Mouse (Mus musculus): ENCODE data around the gene Elp5.
A peak's percentile ranks its signal among the peaks of the same experiment; 100 is the strongest.
"Not testable (repeated sequence)": the region's sequence is repeated elsewhere in the genome, so short reads cannot be mapped to it uniquely, and the experiment has no call there.

Elp5 gene

GRCm38 (mm10) chr11:69982225-69982624 lies at the start of gene Elp5:
Gene Elp5 (minus strand): TSS chr11:69982517.
- DNase-seq (ENCODE audit: low spot score), result no peak

DNA sequence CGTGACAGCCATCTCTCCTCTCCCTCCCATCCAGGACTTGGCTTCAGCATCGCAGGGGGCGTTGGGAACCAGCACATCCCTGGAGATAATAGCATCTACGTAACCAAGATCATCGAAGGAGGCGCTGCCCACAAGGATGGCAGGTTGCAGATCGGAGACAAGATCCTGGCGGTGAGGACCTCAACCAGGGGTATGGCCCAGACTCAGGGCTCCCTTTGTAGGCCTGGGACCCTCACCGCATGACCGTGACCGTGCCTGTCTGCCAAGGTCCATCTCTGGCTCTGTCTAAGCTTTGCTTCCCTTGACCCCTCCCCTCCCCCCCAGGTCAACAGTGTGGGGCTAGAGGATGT lies 49.0 kb upstream of the Elp5 start:
- no peak for DNase-seq (ENCODE audit: low spot score)

GRCm38 (mm10) chr11:70030651-70031320 lies 48.5 kb upstream of the Elp5 start:
- DNase-seq (ENCODE audit: low spot score), result no peak

DNA sequence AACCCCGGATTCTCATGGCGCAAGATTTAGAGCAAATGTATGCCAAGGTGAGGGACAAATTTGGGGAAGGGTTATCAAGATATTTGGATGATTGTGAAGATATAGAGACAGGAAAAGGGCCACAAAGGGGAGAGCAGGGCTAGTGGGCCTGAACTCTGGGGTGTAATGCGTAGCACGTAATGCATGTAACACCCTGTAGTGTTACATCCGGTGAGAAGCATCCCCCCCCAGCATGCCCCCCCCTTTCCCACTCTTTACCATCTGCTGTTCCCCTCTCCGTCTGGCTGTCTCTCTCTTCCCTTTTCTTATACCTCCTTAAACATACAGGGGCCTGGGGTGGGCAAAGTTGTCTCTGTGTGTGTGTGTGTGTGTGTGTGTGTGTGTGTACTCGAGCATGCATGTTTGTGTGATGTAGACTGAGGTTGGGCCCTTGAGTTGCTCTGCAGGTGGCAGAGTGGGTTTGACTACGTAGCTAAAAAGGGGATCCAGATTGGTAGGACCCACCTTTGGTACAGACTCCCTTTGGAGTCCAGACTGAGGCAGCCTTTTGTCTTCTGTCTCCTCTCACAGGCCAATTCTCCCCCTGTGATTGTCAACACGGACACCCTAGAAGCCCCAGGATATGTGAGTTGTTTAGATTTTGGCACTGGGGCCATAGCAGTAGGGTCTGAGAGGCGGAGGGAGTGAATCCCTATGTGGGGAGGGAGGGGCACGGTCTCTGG lies 47.7 kb upstream of the Elp5 start:
- DNase-seq (ENCODE audit: low spot score), result no peak

DNA sequence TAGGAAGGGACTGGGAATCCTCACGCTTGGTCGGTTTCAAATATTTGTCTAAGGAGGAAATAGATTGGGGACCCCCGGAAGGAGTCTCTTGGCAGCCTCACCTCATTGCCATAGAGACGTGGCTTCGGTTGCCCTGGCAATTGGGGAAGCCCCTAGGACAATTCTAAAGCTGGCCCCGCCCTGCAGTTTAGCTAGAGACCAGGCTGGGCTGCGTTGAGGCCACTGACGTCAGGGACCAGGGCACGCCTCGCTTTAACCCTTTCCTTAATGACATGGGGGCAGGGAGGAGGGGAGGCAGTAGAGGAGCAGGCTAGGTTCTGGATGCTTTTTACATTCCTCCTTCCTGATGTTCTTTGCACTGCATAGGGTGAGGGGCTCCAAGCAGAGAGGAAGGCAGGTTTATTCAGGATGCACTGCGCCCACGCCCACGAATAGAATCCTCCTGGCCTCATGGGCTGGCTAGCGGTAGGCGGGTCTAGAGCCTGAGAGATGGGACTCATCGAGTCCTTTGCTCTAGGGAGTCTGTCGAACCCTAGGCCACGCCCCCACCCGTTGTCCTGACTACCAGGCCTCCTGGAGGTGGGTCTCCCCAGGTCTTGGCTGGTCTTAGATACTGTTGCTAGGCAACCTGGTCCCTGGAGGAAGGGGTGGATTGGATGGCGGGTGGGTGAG lies 46.9 kb upstream of the Elp5 start:
- DNase-seq (ENCODE audit: low spot score), result peak; percentile 82

DNA sequence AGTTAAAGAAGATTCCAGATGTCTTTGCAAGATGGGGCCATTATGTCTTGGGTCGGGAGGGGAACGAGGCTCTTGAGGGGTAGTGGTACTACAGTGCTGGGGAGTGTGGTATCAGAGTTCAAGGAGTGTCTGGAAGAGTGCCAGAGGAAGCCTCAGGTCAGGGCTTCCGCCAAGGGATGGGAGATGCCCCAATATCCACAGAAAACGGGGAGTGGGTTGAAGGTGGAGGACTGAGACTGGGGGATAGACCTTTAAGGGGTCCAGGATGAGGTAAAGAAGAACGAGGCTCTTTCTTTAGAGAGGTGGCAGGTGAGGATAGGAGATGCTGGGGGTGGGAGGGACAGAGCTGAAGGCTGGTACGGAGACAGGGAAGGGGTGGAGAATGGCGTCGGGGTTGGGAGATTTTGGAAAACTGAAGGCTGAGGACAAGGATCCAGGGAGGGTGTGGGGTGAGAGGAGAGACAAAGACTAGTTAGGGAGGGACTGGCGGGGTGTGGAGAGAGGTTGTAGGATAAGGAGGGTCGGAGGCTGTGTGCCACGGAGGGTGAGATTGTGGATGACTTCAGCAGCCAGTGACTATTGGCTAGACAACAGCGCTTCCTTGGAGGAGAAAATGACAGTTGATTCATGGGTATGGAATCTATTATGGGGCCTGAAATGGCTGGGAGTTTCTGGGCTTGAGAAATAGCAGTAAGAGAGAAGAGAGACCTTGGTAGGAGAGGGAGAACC lies 46.2 kb upstream of the Elp5 start:
- no peak for DNase-seq (ENCODE audit: low spot score)

DNA sequence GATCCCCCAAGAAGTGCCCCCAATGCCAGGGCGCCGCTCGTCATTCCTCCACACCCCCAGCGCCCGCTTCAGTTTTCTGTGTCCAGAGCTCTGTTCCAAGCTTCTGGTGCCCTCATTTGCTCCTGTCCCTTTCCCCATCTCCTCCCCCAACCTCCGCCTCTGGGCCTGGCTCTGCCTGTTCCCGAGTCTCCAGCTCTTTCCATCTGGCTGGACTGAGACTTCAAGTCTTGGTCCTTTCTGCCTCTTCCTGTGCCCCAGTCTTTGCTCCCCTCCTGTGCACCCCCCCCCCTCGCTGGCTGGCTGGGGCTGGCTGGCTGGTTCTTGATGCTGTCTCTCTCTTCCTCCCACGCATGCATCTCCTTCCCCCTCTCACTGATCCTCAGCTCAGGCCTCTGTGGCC lies 45.1 kb upstream of the Elp5 start:
- DNase-seq (ENCODE audit: low spot score), result no peak

- DNase-seq (ENCODE audit: low spot score), result peak; percentile 60
These were observed 44.4 kb upstream of the Elp5 start for GRCm38 (mm10) chr11:70026689-70027088.

DNA sequence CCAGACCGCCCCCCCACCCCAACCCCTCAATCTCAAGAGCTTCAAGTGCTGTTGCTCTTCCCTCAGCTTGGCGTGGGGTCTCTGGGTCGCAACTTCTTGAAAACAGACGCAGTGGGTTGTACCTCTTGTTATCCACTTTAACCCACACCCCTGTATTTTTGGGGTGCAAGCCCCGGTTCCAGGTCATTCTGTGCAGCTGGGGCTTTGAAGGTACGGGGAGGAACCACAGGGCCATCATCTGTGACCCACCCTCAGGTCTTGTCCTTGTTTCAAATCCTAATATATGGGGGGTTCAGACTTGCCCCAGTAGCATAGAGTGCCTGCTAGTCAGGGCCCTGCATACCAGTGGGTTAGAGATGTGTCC lies 41.8 kb upstream of the Elp5 start:
- no peak for DNase-seq (ENCODE audit: low spot score)

DNA sequence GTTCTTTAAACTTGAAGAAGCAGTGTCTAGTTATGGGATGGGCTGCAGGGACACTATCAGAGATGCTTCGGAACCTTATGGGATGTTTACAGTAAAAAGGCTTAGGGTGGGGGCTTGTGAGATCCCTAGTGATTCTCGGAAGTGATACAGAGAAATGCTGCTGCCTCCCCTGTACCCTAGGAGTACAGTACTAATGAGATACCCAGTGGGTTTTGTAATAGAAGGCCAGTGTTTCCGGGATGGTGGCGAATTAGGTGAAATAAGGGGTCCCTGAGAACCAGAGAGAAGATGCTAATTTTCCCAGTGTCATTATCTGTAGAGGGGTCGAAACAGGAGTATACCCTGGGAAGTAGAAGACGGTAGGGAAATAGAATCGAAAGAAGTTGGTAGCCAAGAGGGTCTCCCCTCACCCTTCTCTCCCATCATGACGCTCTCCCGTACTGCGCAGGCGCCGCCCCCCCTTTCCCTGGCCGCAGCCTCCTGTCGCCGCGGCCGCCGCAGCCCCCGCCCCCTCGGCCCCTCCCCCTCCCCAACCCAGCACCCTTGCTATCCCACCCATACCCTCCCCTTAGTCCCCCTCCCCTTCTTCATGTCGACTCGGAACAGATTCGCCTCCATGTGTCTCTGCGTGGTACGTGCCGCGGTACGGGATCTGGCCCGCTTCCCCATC lies 41.3 kb upstream of the Elp5 start:
- no peak for DNase-seq (ENCODE audit: low spot score)

- DNase-seq (ENCODE audit: low spot score), result peak; percentile 98
These were observed 39.2 kb upstream of the Elp5 start for GRCm38 (mm10) chr11:70021264-70022132.

DNA sequence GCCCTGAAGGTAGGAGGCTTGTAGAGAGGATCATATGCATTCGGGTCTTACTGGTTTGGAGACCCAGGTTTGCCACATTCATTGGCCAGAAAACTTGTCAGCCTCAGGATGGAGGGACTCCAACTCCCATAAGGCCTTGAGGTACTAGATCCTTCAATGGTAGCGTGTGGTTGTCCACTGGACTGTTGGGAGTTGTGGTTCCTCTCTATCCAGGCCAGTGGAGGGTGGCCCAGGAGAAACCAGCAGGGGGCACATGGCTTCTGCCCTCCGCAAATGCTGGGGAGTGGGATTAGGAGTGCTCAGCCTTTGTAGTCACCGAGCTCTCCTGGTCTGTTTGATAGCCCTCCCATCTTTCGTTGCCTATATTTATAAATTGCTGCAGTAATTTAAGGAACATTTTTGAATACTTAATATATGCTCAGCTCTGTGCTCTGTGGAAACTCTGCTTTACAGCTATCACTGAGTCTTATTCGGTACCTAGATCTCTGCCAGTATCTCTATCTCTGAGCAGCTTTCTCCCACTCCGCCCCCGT lies 38.5 kb upstream of the Elp5 start:
- DNase-seq (ENCODE audit: low spot score), result peak; percentile 79

DNA sequence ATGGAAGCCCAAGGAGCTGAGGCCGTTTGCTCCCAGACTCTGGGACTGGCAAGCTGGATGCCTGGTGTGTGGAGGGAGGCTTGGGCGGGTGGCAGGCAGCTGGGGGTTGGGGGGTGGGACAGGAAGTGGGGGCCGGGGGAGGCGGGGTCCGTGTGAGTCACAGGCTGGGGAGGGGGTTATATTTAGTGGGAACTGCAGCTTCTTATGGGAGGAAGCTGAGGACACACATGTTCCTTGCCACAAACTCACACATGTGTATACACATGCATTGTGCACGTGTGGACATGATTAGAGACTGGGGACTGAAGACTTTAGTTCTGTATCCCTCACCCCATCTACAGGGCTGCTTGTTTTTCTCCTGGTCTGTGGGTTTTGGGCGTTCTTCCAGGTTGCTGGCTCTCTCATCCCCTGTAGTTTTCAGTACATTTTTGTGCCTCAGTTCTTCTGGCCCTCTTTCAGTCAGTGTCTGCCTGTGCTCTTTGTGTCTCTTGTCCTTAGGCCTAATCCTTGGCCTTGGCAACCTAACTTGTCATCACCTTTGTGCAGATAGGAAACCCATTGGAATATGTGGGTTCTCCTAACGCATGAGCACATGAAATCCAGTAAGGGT lies 37.8 kb upstream of the Elp5 start:
- DNase-seq (ENCODE audit: low spot score), result no peak

DNA sequence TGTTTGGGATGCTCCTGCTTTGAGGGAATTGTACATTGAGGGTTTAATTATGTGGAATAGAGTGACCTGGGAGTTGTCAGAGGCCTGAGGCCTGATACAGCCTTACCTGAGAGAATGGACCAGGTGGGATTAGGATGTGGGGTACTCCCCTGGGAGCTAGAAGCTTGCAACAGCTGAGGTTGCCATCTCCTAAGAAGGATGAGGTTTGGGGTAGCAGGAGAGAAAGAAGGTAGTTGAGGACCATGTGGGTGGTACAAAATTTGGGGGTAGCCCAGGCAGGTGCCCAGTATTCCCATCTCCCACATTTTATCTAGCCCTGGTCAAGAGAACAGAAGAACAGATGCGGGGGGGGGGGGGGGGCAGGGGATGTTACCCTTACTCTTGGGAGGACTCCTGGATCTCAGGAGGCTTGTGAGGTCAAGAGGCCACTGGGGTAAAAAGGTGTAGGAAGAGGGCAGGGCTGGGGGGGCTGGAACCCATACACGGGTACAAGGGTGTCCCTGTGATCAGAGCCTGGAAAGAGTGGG lies 37.2 kb upstream of the Elp5 start:
- no peak for DNase-seq (ENCODE audit: low spot score)

GRCm38 (mm10) chr11:70018131-70018990 lies 36.0 kb upstream of the Elp5 start:
- peak; percentile 55 for DNase-seq (ENCODE audit: low spot score)

- no peak for DNase-seq (ENCODE audit: low spot score)
These were observed 35.0 kb upstream of the Elp5 start for GRCm38 (mm10) chr11:70017199-70017767.

- no peak for DNase-seq (ENCODE audit: low spot score)
These were observed 34.4 kb upstream of the Elp5 start, which contains the start of gene Dlg4 for GRCm38 (mm10) chr11:70016669-70017068. Gene Dlg4 (plus strand): TSS chr11:70016942.

GRCm38 (mm10) chr11:70016177-70016576 lies 33.9 kb upstream of the Elp5 start:
- not testable (repeated sequence) for DNase-seq (ENCODE audit: low spot score)

- no peak for DNase-seq (ENCODE audit: low spot score)
These were observed 33.4 kb upstream of the Elp5 start for GRCm38 (mm10) chr11:70015677-70016076.

Measured in yolk sac, embryonic 10.5 days (tissue).